Mouse (Mus musculus): ENCODE data around the gene Lsm4. TPM values are rescaled to one million over a fixed set of nuclear protein-coding genes. Genes with fewer than 3 reads are reported as not detected.

The Lsm4 gene
- polyA plus RNA-seq, 1 experiment: 60.2 TPM

DNA sequence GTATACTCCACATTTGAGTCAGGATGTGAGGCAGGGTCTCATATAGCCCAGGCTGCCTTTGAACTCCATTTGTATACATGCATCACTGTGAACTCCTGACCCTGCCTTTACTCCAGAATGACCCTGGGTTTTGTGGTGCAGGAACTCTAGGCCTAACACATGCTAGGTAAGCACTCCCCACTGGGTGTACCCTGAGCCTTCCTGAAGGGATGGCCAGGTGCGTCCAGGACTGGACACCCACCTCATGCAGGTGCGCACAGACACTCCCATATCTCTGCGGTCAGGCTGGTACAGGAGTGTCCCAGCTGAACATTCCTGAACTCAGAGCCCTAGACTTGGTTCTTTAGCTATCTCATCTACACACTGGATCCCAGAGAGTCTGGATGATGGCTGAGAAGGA is 1.1 kb downstream of the Lsm4 start:
- H3K4me3 ChIP-seq (ENCODE audit: insufficient read depth, low read length): peak overlapping the region; percentile 53
- H3K27ac ChIP-seq (ENCODE audit: insufficient read depth, low read length): peak overlapping the region; percentile 87
- H3K4me1 ChIP-seq (ENCODE audit: control insufficient read depth, insufficient read depth, low read length): 0 out of 2 replicates have a peak, but pooled peaks cover 7% of the 10 kb centered on the region
- no peak for TF ChIP-seq CTCF (IDR thresholded peaks at IDR 0.05; ENCODE audit: borderline replicate concordance, insufficient read depth, low read length)
- peak; percentile 49; the same call in 1 of the 2 replicates for TF ChIP-seq POLR2A (IDR thresholded peaks at IDR 0.05; ENCODE audit: low read depth, low read length)

DNA sequence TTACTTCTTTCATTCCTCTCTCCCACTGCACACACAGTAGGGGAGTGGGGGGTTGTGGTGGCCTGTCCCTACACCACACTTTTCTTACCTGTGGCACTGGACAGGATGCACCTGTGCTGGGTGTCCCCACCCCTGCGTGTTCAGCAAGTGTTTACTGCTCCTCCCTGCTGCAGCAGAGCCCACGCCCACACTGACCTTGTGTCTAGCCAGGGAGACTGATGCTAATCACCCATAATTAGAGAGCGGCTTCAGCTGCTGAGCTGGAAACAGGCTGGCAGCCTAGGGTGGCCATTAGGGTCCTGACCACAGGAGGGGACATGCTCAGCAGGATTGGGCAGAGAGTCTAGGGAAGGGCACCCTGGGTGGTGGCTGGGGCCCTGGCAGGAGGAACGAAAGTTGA is 1.7 kb downstream of the Lsm4 start:
- 0 out of 2 replicates have a peak, but pooled peaks cover 7% of the 10 kb centered on the region for H3K4me1 ChIP-seq (ENCODE audit: control insufficient read depth, insufficient read depth, low read length)
- no peak for TF ChIP-seq CTCF (IDR thresholded peaks at IDR 0.05; ENCODE audit: borderline replicate concordance, insufficient read depth, low read length)
- no peak for TF ChIP-seq POLR2A (IDR thresholded peaks at IDR 0.05; ENCODE audit: low read depth, low read length)
- H3K27ac ChIP-seq (ENCODE audit: insufficient read depth, low read length): no peak overlapping the region
- H3K4me3 ChIP-seq (ENCODE audit: insufficient read depth, low read length): no peak overlapping the region

DNA sequence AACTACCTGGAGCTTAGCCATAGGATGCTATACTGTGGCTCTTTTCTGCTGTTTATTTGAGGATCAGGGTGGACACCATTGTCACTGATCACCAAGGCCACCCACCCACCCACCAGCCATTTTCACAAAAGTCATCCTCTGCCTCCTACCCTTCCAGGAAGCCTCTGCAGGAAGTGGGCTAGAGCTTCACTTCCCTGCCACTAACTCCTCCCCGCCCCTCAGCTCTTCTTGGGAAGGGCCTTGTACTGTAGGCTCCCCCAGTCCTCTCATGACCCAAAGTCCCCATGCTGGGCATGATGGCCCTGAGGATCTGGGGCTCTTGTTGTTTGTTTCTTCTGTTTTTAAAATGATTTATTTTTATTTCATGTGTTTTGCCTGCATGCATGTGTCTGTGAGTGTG is 2.3 kb downstream of the Lsm4 start:
- Histone ChIP-seq H3K4me1 (ENCODE audit: control insufficient read depth, insufficient read depth, low read length) (0 out of 2 replicates have a peak, but pooled peaks cover 7% of the 10 kb centered on the region), H3K4me3 (ENCODE audit: insufficient read depth, low read length) (no peak overlapping the region), H3K27ac (ENCODE audit: insufficient read depth, low read length) (no peak overlapping the region)
- TF ChIP-seq CTCF (IDR thresholded peaks at IDR 0.05; ENCODE audit: borderline replicate concordance, insufficient read depth, low read length): no peak
- TF ChIP-seq POLR2A (IDR thresholded peaks at IDR 0.05; ENCODE audit: low read depth, low read length): no peak

DNA sequence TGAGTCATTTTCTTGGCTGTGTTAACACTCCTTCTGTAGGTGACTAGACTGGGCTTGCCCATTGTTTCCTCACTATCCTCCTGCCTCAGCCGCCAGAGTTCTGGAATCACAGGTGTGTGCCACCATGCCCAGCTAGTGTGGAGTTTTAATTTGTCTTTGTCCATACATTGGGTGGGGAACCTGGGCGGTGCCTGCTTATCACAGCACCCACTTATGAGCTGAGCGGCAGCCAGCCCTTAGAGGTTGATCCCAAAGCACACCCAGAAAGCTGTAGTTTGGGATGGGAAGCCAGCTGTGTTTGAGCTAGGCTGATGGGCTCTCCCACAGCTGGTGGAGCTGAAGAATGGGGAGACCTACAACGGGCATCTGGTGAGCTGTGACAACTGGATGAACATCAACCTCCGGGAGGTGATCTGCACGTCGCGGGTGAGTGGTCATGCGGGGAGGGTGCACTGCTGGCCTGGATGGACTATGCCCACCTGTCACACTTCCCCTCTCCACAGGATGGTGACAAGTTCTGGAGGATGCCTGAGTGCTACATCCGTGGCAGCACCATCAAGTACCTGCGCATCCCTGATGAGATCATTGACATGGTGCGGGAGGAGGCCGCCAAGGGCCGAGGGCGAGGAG is 4.5 kb downstream of the Lsm4 start:
- TF ChIP-seq POLR2A (IDR thresholded peaks at IDR 0.05; ENCODE audit: low read depth, low read length) (no peak), CTCF (IDR thresholded peaks at IDR 0.05; ENCODE audit: borderline replicate concordance, insufficient read depth, low read length) (no peak)
- Histone ChIP-seq H3K4me3 (ENCODE audit: insufficient read depth, low read length) (no peak overlapping the region), H3K27ac (ENCODE audit: insufficient read depth, low read length) (no peak overlapping the region), H3K4me1 (ENCODE audit: control insufficient read depth, insufficient read depth, low read length) (peaks cover 11% of the 10 kb centered on the region; the same call in 1 of the 2 replicates)

DNA sequence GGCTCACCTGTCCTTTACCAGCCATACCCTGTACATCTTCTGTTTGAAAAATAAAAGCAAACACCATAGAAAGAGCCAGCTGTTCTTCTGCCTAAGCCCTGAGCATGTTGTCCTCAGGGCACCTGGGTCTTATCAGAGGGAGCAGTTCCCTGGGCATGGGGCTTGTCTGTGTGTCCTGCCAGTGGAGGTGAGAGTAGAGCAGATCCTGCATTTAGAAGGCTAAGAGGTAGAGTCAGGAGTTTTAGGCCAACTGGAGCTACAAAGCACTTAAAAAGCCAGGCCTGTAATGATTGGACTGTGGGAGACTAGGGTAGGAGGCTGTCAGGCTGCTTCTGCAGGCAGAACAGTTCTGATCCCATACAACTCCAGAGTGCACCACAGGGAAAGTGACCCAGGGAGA is 5.6 kb downstream of the Lsm4 start:
- Histone ChIP-seq H3K4me3 (ENCODE audit: insufficient read depth, low read length) (no peak overlapping the region), H3K27ac (ENCODE audit: insufficient read depth, low read length) (no peak overlapping the region), H3K4me1 (ENCODE audit: control insufficient read depth, insufficient read depth, low read length) (peaks cover 11% of the 10 kb centered on the region; the same call in 1 of the 2 replicates)
- TF ChIP-seq CTCF (IDR thresholded peaks at IDR 0.05; ENCODE audit: borderline replicate concordance, insufficient read depth, low read length): no peak
- no peak for TF ChIP-seq POLR2A (IDR thresholded peaks at IDR 0.05; ENCODE audit: low read depth, low read length)

DNA sequence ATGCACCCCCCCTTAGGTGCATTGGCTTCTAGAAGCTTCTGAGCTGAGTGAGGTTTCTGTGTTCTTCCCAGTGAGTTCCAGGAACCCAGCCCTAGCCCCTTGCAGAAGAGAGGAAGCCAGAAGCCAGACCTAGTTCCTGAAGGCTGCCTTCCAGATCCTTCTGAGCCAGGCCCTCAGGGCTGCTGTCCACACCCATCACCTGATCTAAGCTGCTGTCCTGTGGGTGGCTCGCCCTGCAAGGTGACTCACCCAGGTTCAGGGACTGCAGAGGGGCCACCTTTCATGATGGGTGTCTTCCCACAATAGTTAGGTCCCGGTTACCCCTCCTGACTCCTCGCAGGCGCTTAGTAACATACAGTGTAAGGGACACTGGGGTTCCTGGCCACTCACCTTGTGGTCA is 6.4 kb downstream of the Lsm4 start:
- peaks cover 7% of the 10 kb centered on the region; the same call in 1 of the 2 replicates for H3K4me1 ChIP-seq (ENCODE audit: control insufficient read depth, insufficient read depth, low read length)
- TF ChIP-seq POLR2A (IDR thresholded peaks at IDR 0.05; ENCODE audit: low read depth, low read length): no peak
- TF ChIP-seq CTCF (IDR thresholded peaks at IDR 0.05; ENCODE audit: borderline replicate concordance, insufficient read depth, low read length): no peak
- H3K27ac ChIP-seq (ENCODE audit: insufficient read depth, low read length): no peak overlapping the region
- no peak overlapping the region for H3K4me3 ChIP-seq (ENCODE audit: insufficient read depth, low read length)

DNA sequence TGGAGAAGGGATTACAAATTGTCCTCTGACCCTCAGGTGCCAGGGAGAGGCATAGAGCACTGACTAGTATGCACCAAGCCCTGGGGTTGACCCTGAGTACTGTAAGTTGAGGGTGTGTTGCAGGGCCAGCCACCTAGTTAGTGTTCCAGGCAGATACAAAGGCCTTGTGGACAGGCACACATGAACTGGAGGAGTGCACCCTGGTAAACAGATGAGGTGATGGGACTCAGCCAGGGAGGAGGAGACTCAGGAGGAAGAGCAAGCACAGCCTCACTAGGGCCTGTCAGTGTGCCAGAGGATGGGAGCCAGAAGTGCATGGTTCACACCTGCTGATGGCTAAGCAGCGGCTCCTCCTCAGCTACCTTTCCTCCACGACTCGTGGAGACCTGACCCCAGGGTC is 7.0 kb downstream of the Lsm4 start:
- TF ChIP-seq POLR2A (IDR thresholded peaks at IDR 0.05; ENCODE audit: low read depth, low read length) (no peak), CTCF (IDR thresholded peaks at IDR 0.05; ENCODE audit: borderline replicate concordance, insufficient read depth, low read length) (no peak)
- Histone ChIP-seq H3K4me1 (ENCODE audit: control insufficient read depth, insufficient read depth, low read length) (peaks cover 8% of the 10 kb centered on the region), H3K4me3 (ENCODE audit: insufficient read depth, low read length) (no peak overlapping the region), H3K27ac (ENCODE audit: insufficient read depth, low read length) (no peak overlapping the region)

DNA sequence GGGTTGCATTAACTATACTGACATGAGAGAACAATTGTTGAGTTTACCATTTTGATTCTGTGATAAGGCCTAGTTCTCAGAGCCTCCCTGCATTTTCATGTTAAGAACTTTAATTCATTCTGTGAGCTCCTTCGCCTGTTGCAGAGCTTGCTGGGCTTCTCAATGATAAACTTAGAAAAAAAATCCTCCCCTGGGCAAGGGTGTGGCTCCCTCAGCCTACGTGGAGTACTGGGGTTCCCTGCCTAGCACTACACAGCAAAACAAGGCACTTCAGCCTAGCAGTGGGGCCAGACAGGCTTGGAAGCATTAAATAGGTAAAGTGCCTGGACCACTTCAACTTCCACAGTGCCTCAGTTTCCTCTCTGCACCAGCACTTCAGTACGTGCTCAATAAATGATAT is 8.4 kb downstream of the Lsm4 start:
- H3K4me1 ChIP-seq (ENCODE audit: control insufficient read depth, insufficient read depth, low read length): peaks cover 8% of the 10 kb centered on the region
- 0 out of 2 replicates have a peak overlapping the region, but pooled peaks have one; percentile 49 for H3K27ac ChIP-seq (ENCODE audit: insufficient read depth, low read length)
- TF ChIP-seq CTCF (IDR thresholded peaks at IDR 0.05; ENCODE audit: borderline replicate concordance, insufficient read depth, low read length) (no peak), POLR2A (IDR thresholded peaks at IDR 0.05; ENCODE audit: low read depth, low read length) (no peak)
- H3K4me3 ChIP-seq (ENCODE audit: insufficient read depth, low read length): no peak overlapping the region

DNA sequence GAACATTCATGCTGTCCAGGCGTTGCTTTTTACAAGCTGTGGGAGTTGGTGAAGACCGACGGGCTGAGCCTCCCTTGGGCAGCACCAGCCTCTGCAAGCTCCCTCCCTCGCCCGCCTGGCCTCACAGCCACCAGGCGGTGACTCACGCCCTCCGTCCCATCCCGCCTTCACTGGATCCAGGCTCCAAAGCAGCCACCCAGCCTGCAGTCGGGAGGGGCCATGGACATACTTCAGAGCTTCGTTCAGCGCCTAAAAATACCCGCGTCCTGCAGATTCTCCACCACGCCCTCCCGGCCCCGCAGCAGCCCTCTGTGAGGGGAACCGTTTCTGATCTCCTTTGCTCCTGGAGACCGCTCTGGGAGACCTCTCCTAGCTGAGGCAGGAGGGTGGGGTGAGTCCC is 9.1 kb downstream of the Lsm4 start:
- no peak overlapping the region for H3K4me3 ChIP-seq (ENCODE audit: insufficient read depth, low read length)
- TF ChIP-seq POLR2A (IDR thresholded peaks at IDR 0.05; ENCODE audit: low read depth, low read length) (peak; percentile 49; the same call in 1 of the 2 replicates), CTCF (IDR thresholded peaks at IDR 0.05; ENCODE audit: borderline replicate concordance, insufficient read depth, low read length) (no peak)

DNA sequence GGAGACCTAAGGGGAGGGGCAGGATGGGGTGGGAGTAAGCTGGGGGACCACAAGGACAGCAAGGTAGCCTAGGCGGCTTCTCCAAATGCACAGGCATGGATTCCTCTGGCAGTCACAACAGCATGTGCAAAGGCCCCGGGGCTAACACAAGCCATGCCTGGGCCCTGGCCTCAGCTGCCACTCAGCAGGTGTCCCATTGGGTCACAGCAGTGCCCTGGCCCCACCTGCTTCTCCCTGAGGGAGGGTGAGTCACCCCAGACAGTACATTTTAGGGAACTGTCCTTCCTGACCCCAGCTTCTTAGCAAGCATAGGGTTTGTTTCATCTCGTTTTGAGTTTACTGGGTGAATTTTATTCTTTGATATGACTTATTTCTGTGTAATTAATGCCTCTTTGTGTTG is 9.6 kb downstream of the Lsm4 start:
- TF ChIP-seq POLR2A (IDR thresholded peaks at IDR 0.05; ENCODE audit: low read depth, low read length) (no peak), CTCF (IDR thresholded peaks at IDR 0.05; ENCODE audit: borderline replicate concordance, insufficient read depth, low read length) (no peak)
- Histone ChIP-seq H3K4me1 (ENCODE audit: control insufficient read depth, insufficient read depth, low read length) (peaks cover 8% of the 10 kb centered on the region), H3K27ac (ENCODE audit: insufficient read depth, low read length) (peak overlapping the region; percentile 36), H3K4me3 (ENCODE audit: insufficient read depth, low read length) (no peak overlapping the region)

More for the DNA sequence above, 9.1 kb downstream of the Lsm4 start:
- Histone ChIP-seq H3K4me1 (ENCODE audit: control insufficient read depth, insufficient read depth, low read length) (peaks cover 8% of the 10 kb centered on the region), H3K27ac (ENCODE audit: insufficient read depth, low read length) (peak overlapping the region; percentile 49)

Data from embryonic fibroblast, embryonic 13.5 days (primary cell).